Mouse (Mus musculus): Measurements from ENCODE around the gene Cdh26.

The Cdh26 gene

DNA sequence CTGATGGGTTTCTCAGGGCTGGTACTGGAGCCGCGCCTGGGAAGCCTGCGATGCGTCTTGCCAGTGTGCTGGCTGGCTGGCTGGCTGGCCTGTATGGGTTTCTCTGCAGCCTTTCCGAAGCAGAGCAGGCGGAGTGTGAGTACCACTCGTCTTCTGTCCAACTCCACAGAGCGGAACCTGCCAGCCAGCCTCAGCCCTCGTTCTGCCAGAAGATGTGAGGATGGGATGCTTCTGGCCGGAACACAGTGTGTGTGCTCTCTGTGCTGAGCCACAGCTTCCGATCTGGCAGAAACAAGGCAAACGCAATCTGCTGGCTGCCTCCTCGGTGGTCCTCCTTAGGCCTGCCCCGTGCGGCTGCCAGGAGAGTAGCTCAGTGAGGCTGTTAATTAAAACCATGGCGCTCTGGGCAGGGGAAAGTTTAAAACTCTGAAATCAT, 83.3 kb downstream of the Cdh26 start:
- DNase-seq: peak; percentile 40

DNA sequence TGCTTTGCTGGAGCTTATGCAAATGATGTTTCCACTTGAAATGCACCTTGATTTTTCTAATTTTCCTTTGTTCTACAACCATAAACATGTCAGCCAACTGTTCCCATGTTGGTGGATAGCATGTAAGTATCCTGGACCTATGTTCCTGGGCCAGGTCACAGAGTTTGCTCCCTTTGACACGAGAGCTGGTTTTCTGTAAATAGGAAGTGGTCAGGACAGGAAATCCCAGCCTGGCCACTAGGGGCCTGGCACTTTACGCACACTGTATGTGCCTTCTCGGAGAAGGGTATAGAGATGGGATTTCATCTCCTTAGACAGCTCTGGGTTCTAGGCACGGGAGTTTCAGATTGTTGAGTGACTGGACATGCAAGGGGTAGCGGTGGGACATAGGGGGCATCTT, 86.1 kb downstream of the Cdh26 start:
- DNase-seq: no peak

DNA sequence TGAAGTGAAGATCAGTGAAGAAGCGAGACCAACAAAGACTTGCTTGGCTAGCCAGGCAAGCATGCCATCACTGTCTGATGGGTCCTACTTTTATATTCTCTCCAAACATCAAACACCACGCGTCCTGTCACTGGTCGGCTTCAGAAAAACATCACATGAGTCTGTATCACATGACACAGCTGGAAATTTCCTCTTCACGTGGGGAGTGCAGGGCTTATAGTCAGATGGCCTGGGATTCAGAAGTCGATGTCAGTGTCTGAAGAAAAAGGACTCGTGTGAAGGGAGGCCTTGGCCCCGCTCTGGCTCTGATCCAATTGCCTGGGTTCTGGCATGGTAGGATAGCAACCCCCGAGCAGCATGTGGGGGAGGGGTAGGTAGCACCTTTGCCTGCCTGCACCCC, 86.6 kb downstream of the Cdh26 start:
- no peak for DNase-seq

DNA sequence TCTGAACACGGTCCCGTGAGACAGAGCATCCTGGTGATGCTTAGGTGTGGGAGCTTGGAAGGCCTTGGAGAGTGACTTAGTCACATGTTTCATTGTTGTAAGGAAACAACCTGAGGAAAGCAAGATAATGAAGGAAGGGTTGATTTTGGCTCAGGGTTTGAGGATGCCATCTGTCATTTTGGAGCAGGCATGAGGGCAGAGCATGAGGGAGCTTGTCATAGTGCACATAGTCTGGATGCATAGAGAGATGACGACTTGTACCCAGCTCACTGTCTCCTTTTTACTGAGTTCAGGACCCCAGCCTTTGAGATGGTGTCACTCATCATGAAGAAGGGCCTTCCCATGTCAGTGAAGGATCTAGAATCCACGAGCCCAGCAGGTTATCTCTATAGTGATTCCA, 89.0 kb downstream of the Cdh26 start:
- no peak for DNase-seq

DNA sequence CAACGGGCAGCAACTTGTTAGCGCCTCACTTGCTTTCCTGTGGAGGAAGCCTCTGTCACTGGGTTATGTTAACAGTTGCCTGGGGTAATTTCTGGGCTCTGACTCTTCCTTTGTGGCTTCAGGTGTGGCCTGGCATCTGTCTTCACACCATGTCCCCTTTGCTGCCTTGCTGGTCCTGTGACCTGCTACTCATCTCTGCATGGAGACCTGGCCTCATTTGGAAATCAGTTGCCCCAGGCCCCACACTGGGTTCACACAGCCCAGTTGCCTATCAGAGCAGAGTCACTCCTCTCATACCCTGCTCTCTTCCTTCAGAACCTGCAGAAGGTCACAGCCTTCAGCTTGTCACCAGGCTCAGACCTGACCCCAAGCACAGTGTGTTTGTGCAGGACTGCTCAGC, 89.9 kb downstream of the Cdh26 start:
- no peak for DNase-seq

DNA sequence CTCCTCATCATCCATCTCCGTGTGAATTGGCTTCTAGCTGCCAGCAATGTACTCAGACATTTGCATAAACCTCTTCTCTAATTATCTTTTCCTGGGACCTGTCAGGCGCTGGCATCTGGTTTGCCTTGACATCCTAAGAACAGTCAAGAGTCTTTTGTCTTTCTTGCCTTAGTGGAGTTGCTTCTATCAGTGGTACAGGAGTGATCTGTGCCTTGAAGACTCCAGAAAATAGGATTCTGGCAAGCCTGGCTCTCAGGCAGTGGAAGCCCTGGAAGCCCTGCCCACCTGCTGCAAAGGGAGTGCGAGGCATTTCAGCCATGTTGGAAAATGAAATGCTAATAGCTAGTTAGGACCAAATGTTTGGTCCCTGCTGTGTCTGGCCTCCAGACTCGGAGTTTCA, 92.0 kb downstream of the Cdh26 start:
- DNase-seq: no peak

DNA sequence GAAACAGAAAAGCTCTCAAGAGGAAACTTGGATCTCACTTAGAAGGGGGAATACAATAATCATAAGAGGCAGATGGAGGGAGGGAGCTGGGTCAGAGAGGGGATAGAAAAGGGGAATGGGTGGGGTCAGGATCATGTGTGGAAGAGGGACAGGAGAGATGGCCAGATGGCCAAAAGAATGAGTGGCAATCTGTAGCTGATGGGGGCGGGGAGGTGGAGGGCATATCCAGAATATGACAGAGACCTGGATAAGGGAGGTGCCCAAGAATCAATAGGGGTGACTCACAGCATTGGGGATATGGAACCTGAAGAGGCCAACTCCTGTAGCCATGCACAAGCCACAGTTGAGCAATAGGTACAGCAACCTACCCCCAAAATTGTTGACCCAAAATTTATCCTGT, 92.5 kb downstream of the Cdh26 start:
- no peak for DNase-seq

DNA sequence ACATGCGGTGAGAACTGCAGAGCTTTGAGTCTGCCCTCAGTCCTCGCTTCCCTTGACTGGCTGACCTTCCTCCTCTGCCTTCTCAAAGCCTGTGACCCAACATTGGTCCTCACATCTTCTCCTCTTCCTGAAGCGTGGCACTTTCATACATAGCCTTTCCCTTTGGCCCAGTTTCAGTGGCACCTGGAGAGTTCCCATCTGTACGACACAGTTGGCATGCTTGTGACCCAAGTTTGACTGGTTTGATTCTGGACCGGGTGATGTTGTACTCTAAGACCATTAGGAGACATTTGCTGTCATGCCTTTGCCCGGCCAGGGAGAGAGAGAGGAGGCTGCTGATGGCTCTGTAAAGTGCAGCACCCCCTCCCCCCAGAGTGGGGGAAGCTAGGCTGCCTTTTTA, 96.4 kb downstream of the Cdh26 start:
- no peak for DNase-seq

DNA sequence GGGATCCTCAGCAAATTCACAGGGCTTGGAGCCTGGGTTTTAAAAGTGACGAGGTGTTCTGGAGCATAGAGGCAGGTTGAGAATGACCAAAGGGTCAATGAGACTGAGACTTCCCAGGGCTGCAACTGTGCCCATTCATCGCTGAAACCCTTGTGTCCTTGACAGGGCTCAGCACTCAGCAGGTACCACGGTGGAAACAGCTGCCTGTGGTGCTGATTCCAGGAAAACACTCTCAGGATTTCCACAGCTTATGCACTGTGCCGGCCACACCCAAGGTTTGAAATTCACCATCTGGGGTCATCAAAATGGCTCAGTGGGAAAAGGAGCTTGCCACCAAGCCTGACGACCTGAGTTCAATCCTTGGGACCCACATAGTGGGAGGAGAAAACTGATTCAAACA, 100.9 kb downstream of the Cdh26 start:
- DNase-seq: no peak

DNA sequence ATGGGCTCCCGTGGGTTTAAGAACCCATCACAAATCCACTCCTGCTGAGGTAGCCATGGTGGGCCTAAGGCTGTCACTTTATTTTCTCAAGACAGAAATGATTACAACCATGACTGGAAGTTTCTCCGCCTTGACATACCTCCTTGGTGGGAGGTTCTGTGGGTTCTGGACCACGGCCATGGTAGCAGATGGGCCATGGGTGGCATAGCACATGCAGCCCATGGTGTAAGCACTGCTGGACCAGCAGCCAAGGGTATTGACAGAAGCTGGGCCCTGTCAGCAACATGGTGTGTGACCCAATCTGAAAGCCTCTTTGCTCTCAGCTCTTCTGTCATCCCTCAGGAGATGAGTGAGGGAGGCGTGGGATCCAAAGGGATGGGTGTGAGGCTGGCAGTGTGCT, 106.2 kb downstream of the Cdh26 start:
- DNase-seq: no peak

Measured in right cerebral cortex, postnatal 14 days (tissue).